Mouse (Mus musculus): ENCODE data around the gene Lat.

- TF ChIP-seq CTCF (IDR thresholded peaks at IDR 0.05) = no peak
- TF ChIP-seq POLR2A (IDR thresholded peaks at IDR 0.05; ENCODE audit: insufficient read depth, low read depth, low read length) = no peak
Observed at GRCm38 (mm10) chr7:126416615-126417014, 47.2 kb upstream of the Lat start.
